Mouse (Mus musculus) heart, postnatal 0 days (tissue): ENCODE measurements around the gene Fasn. TPM values are rescaled to one million over a fixed set of nuclear protein-coding genes. Genes with fewer than 3 reads are reported as not detected.
"Not testable (repeated sequence)": the region's sequence is repeated elsewhere in the genome, so short reads cannot be mapped to it uniquely, and the experiment has no call there.

ENCODE experiments used
- ATAC-seq: fragments of 200-750 bp; cut with Nextera tagmentation; 2 replicates; pipeline ENCODE4 v1.8.0; 2017; ENCODE audit warnings: low read depth, moderate number of reproducible peaks, moderate library complexity; ENCODE audit not compliant: insufficient read depth
- DNase-seq: peaks from one replicate; pipeline ENCODE4 v3.0.0-alpha.2; 2016; ENCODE audit warnings: low spot score
- H3K27ac ChIP-seq: fragments of 300-500 bp; sonication (generic); 2 replicates; pipeline ENCODE4 v1.5.1; 2014; ENCODE audit warnings: low read depth, mild to moderate bottlenecking
- H3K27me3 ChIP-seq: fragments of 300-500 bp; sonication (generic); 2 replicates; pipeline ENCODE4 v1.6.1; 2014; ENCODE audit warnings: low read length, mixed read lengths; ENCODE audit not compliant: control insufficient read depth, insufficient read depth
- H3K36me3 ChIP-seq: fragments of 300-500 bp; sonication (generic); replicated peaks from 2 replicates; pipeline ENCODE4 v1.6.1; 2014; ENCODE audit warnings: low read length, mixed read lengths; ENCODE audit not compliant: control insufficient read depth, insufficient read depth
- H3K4me1 ChIP-seq: fragments of 300-500 bp; sonication (generic); 2 replicates; pipeline ENCODE4 v1.6.1; 2014; ENCODE audit warnings: antibody characterized with exemption; ENCODE audit not compliant: control insufficient read depth, insufficient read depth
- H3K4me2 ChIP-seq: fragments of 300-500 bp; sonication (generic); 2 replicates; pipeline ENCODE4 v1.6.1; 2014; ENCODE audit warnings: low read depth, mild to moderate bottlenecking, low read length, moderate library complexity
- H3K4me3 ChIP-seq: fragments of 300-500 bp; sonication (generic); 2 replicates; pipeline ENCODE4 v1.5.1; 2014; ENCODE audit warnings: low read depth, low read length
- H3K9ac ChIP-seq: fragments of 300-500 bp; sonication (generic); replicated peaks from 2 replicates; pipeline ENCODE4 v1.6.1; 2014; ENCODE audit warnings: low read depth, low read length, mixed read lengths
- H3K9me3 ChIP-seq: fragments of 300-500 bp; sonication (generic); replicated peaks from 2 replicates; pipeline ENCODE4 v1.6.1; 2016; ENCODE audit warnings: low read length; ENCODE audit not compliant: control insufficient read depth
- CTCF ChIP-seq: IDR thresholded peaks from 2 replicates; pipeline ENCODE4 v1.5.1; 2016; ENCODE audit warnings: antibody characterized with exemption, control low read depth, low read depth
- EP300 ChIP-seq: IDR thresholded peaks from 2 replicates; pipeline ENCODE4 v1.6.1; 2016; ENCODE audit warnings: antibody characterized with exemption, low read depth
- WGBS: fragments of 180-500 bp; shearing (Covaris S2); extraction: QIAGEN DNeasy Blood & Tissue Kit; methylation state at CpG from one replicate; pipeline ENCODE4 v1.1.7; 2014; 5-methylcytosine and 5-hydroxymethylcytosine counted together
- polyA plus RNA-seq: library from polyadenylated mRNA; unstranded; fragments of >200 nt; fragmentation: Nextera tagmentation; extraction: Ambion mirVana; gene quantifications from 2 replicates; pipeline ENCODE4 v1.2.1, GENCODE M21; 2015
- total RNA-seq: library from RNA; depleted of rRNA; stranded (reverse); fragments of >200 nt; gene quantifications from 2 replicates; pipeline ENCODE4 v1.2.3, GENCODE M21; 2014; ENCODE audit warnings: low replicate concordance; rRNA removed

Fasn gene
- total RNA-seq (79.2 and 90.4 TPM in 2 replicates), polyA plus RNA-seq (10.8 and 14.1 TPM in 2 replicates)

DNA sequence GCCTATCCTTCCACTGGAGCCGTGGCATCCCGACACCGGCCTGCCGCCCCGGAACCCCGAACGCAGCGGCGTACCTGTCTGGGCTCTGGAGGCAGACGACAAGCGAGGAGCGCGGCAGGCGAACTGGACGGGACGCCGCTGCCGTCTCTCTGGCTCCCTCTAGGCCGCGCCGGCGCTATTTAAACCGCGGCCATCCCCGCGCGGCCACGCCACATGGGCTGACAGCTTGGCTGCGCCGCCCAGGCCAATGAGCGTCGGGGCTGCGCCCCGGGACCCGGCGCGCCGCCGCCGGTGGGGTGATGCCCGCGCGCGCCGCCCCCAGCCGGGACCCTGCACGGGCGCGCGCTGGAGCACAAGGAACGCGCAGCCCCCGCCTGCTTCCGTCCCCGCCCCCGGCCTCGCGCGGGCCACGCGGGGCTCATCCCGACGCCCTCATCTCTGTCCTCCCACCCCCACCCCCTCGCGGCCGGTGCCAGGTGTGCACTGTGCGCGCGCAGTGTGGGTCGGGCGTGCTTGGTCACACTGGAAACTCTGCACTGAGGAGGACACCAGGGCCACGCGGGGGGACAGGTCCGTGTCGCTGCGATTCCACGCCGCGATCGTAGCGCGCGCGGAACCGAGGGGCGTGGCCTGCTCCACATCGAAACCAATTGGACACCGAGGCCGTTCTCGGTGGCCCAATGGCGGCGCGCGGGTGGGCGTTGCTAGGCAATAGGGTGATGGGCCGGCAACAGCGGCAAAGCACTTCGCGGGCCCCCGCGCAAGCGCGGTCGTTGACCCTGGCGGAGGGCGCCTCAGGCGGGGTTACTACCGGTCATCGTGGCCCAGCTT is at the start of gene Fasn:
Gene Fasn, minus strand, starts transcription at position 592 of the 831 bp plus-strand sequence.
- under 1% methylated on average over 97 of the region's 109 CpGs for WGBS
- peak within 1 kb of the TSS; percentile 62 for H3K4me3 ChIP-seq
- no peaks in the 10 kb centered on the region for H3K27me3 ChIP-seq
- H3K9me3 ChIP-seq: no peaks in the 10 kb centered on the region
- H3K4me2 ChIP-seq: peak within 1 kb of the TSS; percentile 77
- peaks cover 14% of the 10 kb centered on the region for H3K36me3 ChIP-seq
- peak; percentile 93 for DNase-seq
- peak within 1 kb of the TSS; percentile 91 for H3K27ac ChIP-seq
- peaks cover 38% of the 10 kb centered on the region for H3K4me1 ChIP-seq
- peak within 1 kb of the TSS; percentile 69 for H3K9ac ChIP-seq
- ATAC-seq: peak; percentile 89
- TF ChIP-seq CTCF (peak; percentile 50), EP300 (no peak; the same call in 1 of the 2 replicates)

- Histone ChIP-seq H3K4me1 (no peaks in the 10 kb centered on the region), H3K27me3 (no peaks in the 10 kb centered on the region), H3K4me3 (no peak overlapping the region), H3K27ac (no peak overlapping the region), H3K9me3 (no peaks in the 10 kb centered on the region), H3K36me3 (no peaks in the 10 kb centered on the region; the same call in 1 of the 2 replicates), H3K4me2 (no peak overlapping the region), H3K9ac (no peak overlapping the region)
- DNase-seq: no peak
- no peak for ATAC-seq
- no peak for TF ChIP-seq CTCF
- no peak for TF ChIP-seq EP300
- WGBS: 69% methylated on average over 6 of the region's 6 CpGs
These were observed 48.9 kb upstream of the Fasn start for GRCm38 (mm10) chr11:120873206-120873605.

- no peak overlapping the region for H3K4me2 ChIP-seq
- H3K9ac ChIP-seq: no peak overlapping the region
- no peaks in the 10 kb centered on the region for H3K36me3 ChIP-seq
- H3K9me3 ChIP-seq: no peaks in the 10 kb centered on the region
- ATAC-seq (no peak), DNase-seq (no peak)
- TF ChIP-seq EP300 (no peak), CTCF (no peak)
- H3K27ac ChIP-seq: no peak overlapping the region
- no peak overlapping the region for H3K4me3 ChIP-seq
- H3K27me3 ChIP-seq: no peaks in the 10 kb centered on the region
- no peaks in the 10 kb centered on the region for H3K4me1 ChIP-seq
- WGBS: 91% methylated on average over 9 of the region's 9 CpGs
These were observed 47.2 kb upstream of the Fasn start for GRCm38 (mm10) chr11:120871521-120871920.

DNA sequence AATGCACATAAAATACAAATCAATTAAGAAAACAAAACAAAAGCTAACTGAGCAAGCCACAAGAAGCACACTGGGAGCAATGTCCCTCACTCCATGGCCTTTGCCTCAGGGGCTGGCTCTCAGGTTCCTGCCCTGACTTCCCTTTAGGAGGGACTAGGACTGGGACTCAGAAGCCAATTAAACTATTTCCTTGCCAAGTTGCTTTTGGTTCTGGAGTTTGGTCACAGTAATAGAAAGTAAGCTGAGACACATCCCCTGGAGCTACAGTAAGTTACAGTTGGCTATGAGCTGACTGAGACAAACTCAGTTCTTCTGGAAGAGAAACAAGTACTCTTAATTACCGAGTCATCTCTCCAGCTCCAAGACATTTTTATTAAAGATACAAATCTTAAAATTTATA is 41.5 kb upstream of the Fasn start:
- Histone ChIP-seq H3K36me3 (no peaks in the 10 kb centered on the region), H3K27me3 (no peaks in the 10 kb centered on the region), H3K9me3 (no peaks in the 10 kb centered on the region), H3K9ac (no peak overlapping the region), H3K4me1 (no peaks in the 10 kb centered on the region), H3K27ac (no peak overlapping the region), H3K4me2 (no peak overlapping the region), H3K4me3 (no peak overlapping the region)
- ATAC-seq (no peak), DNase-seq (no peak)
- no peak for TF ChIP-seq CTCF
- TF ChIP-seq EP300: no peak
- WGBS: 81% methylated on average over 1 of the region's 1 CpGs

DNA sequence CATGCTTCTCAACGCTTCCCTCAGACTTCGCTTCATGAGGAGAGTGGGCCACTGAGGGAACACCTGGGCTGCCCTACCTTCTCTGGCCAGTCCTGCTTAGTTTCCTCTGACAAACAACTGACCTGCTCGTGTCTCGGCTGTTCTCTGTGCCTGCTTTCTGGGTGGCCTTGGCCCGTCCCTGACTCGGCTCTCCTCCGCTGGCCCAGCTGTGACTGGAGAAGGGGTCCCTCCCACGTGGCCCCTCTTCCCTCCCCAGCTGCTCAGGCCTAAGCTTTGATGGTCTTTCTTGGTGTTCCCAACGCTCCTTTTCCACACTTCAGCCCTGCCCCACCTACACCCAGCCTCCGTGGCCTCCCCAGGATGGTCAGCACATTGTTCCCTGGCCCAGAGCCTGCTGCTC is 38.5 kb upstream of the Fasn start:
- Histone ChIP-seq H3K4me1 (no peaks in the 10 kb centered on the region), H3K36me3 (peaks cover 18% of the 10 kb centered on the region)
- no peak for ATAC-seq

DNA sequence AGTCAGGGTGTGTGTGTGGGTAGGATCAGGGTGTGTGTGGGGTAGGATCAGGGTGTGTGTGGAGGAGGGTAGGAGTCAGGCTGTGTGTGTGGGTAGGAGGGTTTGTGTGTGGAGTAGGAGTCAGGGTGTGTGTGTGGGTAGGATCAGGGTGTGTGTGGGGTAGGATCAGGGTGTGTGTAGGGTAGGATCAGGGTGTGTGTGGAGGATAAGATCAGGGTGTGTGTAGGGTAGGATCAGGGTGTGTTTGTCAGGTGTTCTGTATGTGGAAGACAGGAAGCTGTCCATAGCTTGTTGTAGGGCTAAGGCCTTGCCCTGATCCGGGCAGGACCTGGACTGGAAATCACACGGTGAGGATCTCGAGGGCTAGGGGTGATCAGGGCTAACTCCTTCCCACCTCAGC is 31.6 kb upstream of the Fasn start:
- H3K4me2 ChIP-seq, H3K9ac ChIP-seq, H3K9me3 ChIP-seq, H3K27ac ChIP-seq, H3K4me3 ChIP-seq, ATAC-seq, DNase-seq, H3K27me3 ChIP-seq: not testable (repeated sequence)
- peaks cover 18% of the 10 kb centered on the region for H3K36me3 ChIP-seq
- H3K4me1 ChIP-seq: peaks cover 19% of the 10 kb centered on the region
- 98% methylated on average over 3 of the region's 3 CpGs for WGBS

More for the DNA sequence above, 38.5 kb upstream of the Fasn start:
- no peak overlapping the region for H3K4me3 ChIP-seq
- no peak overlapping the region for H3K4me2 ChIP-seq
- no peak for DNase-seq
- H3K9ac ChIP-seq: no peak overlapping the region
- TF ChIP-seq CTCF (no peak), EP300 (no peak)
- WGBS: 80% methylated on average over 10 of the region's 10 CpGs
- H3K9me3 ChIP-seq: no peaks in the 10 kb centered on the region
- H3K27me3 ChIP-seq: no peaks in the 10 kb centered on the region
- H3K27ac ChIP-seq: no peak overlapping the region
